Mouse (Mus musculus): ENCODE measurements around the gene Vps8.

DNA sequence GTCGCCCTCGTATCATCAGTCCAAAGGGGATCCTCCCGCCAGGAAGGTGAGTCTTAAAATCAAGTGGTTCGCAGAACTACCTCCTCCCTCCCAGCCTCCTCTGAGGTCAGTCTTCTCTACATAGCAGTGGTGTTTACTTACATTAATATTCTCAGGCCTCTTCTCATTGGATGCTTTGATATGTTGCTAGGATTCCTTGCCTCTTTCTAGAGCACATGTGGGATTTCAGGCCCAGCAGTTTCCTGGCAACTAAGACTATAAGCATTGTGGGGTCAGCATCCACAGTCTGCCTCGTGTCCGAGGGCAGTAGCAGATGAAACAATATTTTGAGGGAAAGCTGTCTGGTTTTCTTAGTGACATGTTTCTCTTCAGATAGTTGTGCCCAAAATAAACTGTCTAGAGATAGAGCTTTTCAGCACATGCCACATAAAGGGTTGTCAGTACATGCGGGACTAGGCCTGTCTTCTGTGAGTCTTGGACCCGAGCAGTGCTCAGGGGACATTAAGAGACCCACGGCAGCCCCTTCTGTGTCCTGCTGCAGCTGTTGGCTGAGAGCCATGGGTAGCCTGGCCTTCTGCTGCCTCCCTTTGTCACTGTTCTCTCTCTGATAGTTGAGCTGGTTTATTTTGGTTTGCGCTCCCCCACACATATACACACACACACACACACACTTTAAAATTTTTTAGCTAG lies 185.4 kb downstream of the Vps8 start:
- TF ChIP-seq CTCF (IDR thresholded peaks at IDR 0.05; ENCODE audit: borderline replicate concordance, control insufficient read depth, extremely low read depth, insufficient read depth, low read length, poor library complexity) (no peak), POLR2A (IDR thresholded peaks at IDR 0.05; ENCODE audit: control insufficient read depth, extremely low read depth, insufficient read depth, low read length, poor library complexity) (no peak)
